Mouse (Mus musculus) midbrain, embryonic 13.5 days (tissue): ENCODE results near the gene Lypd6b. TPM values are rescaled to one million over a fixed set of nuclear protein-coding genes. Genes with fewer than 3 reads are reported as not detected.

Experiments used
- ATAC-seq: fragments of 200-750 bp; cut with Nextera tagmentation; 2 replicates; pipeline ENCODE4 v1.8.0; 2017; ENCODE audit warnings: mild to moderate bottlenecking, moderate TSS enrichment, moderate library complexity
- H3K27ac ChIP-seq: fragments of 300-500 bp; sonication (generic); 2 replicates; pipeline ENCODE4 v1.5.1; 2015; ENCODE audit warnings: inconsistent platforms, mild to moderate bottlenecking, moderate library complexity
- H3K27me3 ChIP-seq: fragments of 300-500 bp; sonication (generic); 2 replicates; pipeline ENCODE4 v1.6.1; 2015; ENCODE audit warnings: mild to moderate bottlenecking, inconsistent platforms
- H3K36me3 ChIP-seq: fragments of 300-500 bp; sonication (generic); 2 replicates; pipeline ENCODE4 v1.6.1; 2015; ENCODE audit warnings: mild to moderate bottlenecking, inconsistent platforms
- H3K4me1 ChIP-seq: fragments of 300-500 bp; sonication (generic); replicated peaks from 2 replicates; pipeline ENCODE4 v1.6.1; 2015; ENCODE audit warnings: inconsistent platforms
- H3K4me2 ChIP-seq: fragments of 300-500 bp; sonication (generic); replicated peaks from 2 replicates; pipeline ENCODE4 v1.6.1; 2015; ENCODE audit warnings: moderate library complexity, mild to moderate bottlenecking, inconsistent platforms
- H3K4me3 ChIP-seq: fragments of 300-500 bp; sonication (generic); replicated peaks from 2 replicates; pipeline ENCODE4 v1.5.1; 2015; ENCODE audit warnings: mild to moderate bottlenecking, inconsistent platforms
- H3K9ac ChIP-seq: fragments of 300-500 bp; sonication (generic); replicated peaks from 2 replicates; pipeline ENCODE4 v1.6.1; 2015; ENCODE audit warnings: mild to moderate bottlenecking, inconsistent platforms
- H3K9me3 ChIP-seq: fragments of 300-500 bp; sonication (generic); 2 replicates; pipeline ENCODE4 v1.6.1; 2016; ENCODE audit warnings: mild to moderate bottlenecking, inconsistent platforms
- WGBS: fragments of 180-500 bp; shearing (Covaris S2); methylation state at CpG from one replicate; pipeline ENCODE4 v1.1.7; 2015; 5-methylcytosine and 5-hydroxymethylcytosine counted together
- polyA plus RNA-seq: library from polyadenylated mRNA; unstranded; fragments of >200 nt; fragmentation: Nextera tagmentation; extraction: Ambion mirVana; gene quantifications from 2 replicates; pipeline ENCODE4 v1.2.1, GENCODE M21; 2015

Gene Lypd6b
- polyA plus RNA-seq, 1 experiment from 2014 or later, result 3.3 TPM

- no peak for ATAC-seq
- 90% methylated on average over 6 of the region's 6 CpGs for WGBS
- Histone ChIP-seq H3K4me1 (peaks cover 11% of the 10 kb centered on the region), H3K27me3 (0 out of 2 replicates have a peak, but pooled peaks cover 3% of the 10 kb centered on the region), H3K4me3 (no peak overlapping the region), H3K9ac (no peak overlapping the region), H3K9me3 (no peaks in the 10 kb centered on the region), H3K36me3 (no peaks in the 10 kb centered on the region), H3K27ac (no peak overlapping the region), H3K4me2 (no peak overlapping the region)
Observed at GRCm38 (mm10) chr2:49809496-49809895, 22.0 kb downstream of the Lypd6b start.

GRCm38 (mm10) chr2:49811420-49811819, 23.9 kb downstream of the Lypd6b start:
- Histone ChIP-seq H3K36me3 (no peaks in the 10 kb centered on the region), H3K4me3 (no peak overlapping the region), H3K4me1 (peaks cover 11% of the 10 kb centered on the region), H3K9me3 (no peaks in the 10 kb centered on the region), H3K27me3 (0 out of 2 replicates have a peak, but pooled peaks cover 3% of the 10 kb centered on the region), H3K9ac (no peak overlapping the region), H3K4me2 (no peak overlapping the region), H3K27ac (no peak overlapping the region)
- 27% methylated on average over 11 of the region's 11 CpGs for WGBS
- ATAC-seq, result no peak

GRCm38 (mm10) chr2:49811871-49812363, 24.4 kb downstream of the Lypd6b start:
- no peak for ATAC-seq
- 44% methylated on average over 4 of the region's 4 CpGs for WGBS
- no peak overlapping the region for H3K9ac ChIP-seq

GRCm38 (mm10) chr2:49813151-49813550, 25.7 kb downstream of the Lypd6b start:
- ATAC-seq, result no peak

More at GRCm38 (mm10) chr2:49811871-49812363, 24.4 kb downstream of the Lypd6b start:
- Histone ChIP-seq H3K4me1 (peaks cover 11% of the 10 kb centered on the region), H3K9me3 (no peaks in the 10 kb centered on the region), H3K27ac (no peak overlapping the region), H3K27me3 (0 out of 2 replicates have a peak, but pooled peaks cover 3% of the 10 kb centered on the region), H3K4me3 (no peak overlapping the region), H3K36me3 (no peaks in the 10 kb centered on the region), H3K4me2 (no peak overlapping the region)

GRCm38 (mm10) chr2:49814011-49814410, 26.5 kb downstream of the Lypd6b start:
- H3K4me2 ChIP-seq, result no peak overlapping the region
- H3K9ac ChIP-seq, result no peak overlapping the region
- no peak overlapping the region for H3K4me3 ChIP-seq
- H3K36me3 ChIP-seq, result no peaks in the 10 kb centered on the region
- 0 out of 2 replicates have a peak, but pooled peaks cover 3% of the 10 kb centered on the region for H3K27me3 ChIP-seq
- H3K9me3 ChIP-seq, result no peaks in the 10 kb centered on the region
- WGBS, result 77% methylated on average over 6 of the region's 6 CpGs
- ATAC-seq, result no peak
- H3K4me1 ChIP-seq, result peaks cover 11% of the 10 kb centered on the region
- H3K27ac ChIP-seq, result no peak overlapping the region

More at GRCm38 (mm10) chr2:49813151-49813550, 25.7 kb downstream of the Lypd6b start:
- H3K36me3 ChIP-seq, result no peaks in the 10 kb centered on the region
- no peak overlapping the region for H3K27ac ChIP-seq
- 0 out of 2 replicates have a peak, but pooled peaks cover 3% of the 10 kb centered on the region for H3K27me3 ChIP-seq
- H3K4me3 ChIP-seq, result no peak overlapping the region
- H3K9ac ChIP-seq, result no peak overlapping the region
- H3K9me3 ChIP-seq, result no peaks in the 10 kb centered on the region
- WGBS, result 86% methylated on average over 4 of the region's 4 CpGs
- no peak overlapping the region for H3K4me2 ChIP-seq
- peaks cover 11% of the 10 kb centered on the region for H3K4me1 ChIP-seq

- WGBS, result 69% methylated on average over 3 of the region's 3 CpGs
- no peak overlapping the region for H3K4me3 ChIP-seq
- peaks cover 11% of the 10 kb centered on the region for H3K4me1 ChIP-seq
- H3K36me3 ChIP-seq, result no peaks in the 10 kb centered on the region
- 0 out of 2 replicates have a peak, but pooled peaks cover 3% of the 10 kb centered on the region for H3K27me3 ChIP-seq
- no peak overlapping the region for H3K4me2 ChIP-seq
- ATAC-seq, result peak; percentile 75; the same call in 1 of the 2 replicates
- no peak overlapping the region for H3K9ac ChIP-seq
- no peaks in the 10 kb centered on the region for H3K9me3 ChIP-seq
- no peak overlapping the region for H3K27ac ChIP-seq
Observed at GRCm38 (mm10) chr2:49815696-49816320, 28.3 kb downstream of the Lypd6b start.

- ATAC-seq, result no peak
- Histone ChIP-seq H3K27me3 (0 out of 2 replicates have a peak, but pooled peaks cover 3% of the 10 kb centered on the region), H3K9me3 (no peaks in the 10 kb centered on the region), H3K27ac (no peak overlapping the region), H3K4me1 (peaks cover 8% of the 10 kb centered on the region), H3K4me3 (no peak overlapping the region), H3K36me3 (no peaks in the 10 kb centered on the region), H3K9ac (no peak overlapping the region), H3K4me2 (no peak overlapping the region)
- 96% methylated on average over 5 of the region's 5 CpGs for whole genome bisulfite sequencing
Observed at GRCm38 (mm10) chr2:49816549-49816948, 29.1 kb downstream of the Lypd6b start.

- no peaks in the 10 kb centered on the region for H3K9me3 ChIP-seq
Observed at GRCm38 (mm10) chr2:49817151-49817550, 29.7 kb downstream of the Lypd6b start.

GRCm38 (mm10) chr2:49818126-49818525, 30.6 kb downstream of the Lypd6b start:
- Histone ChIP-seq H3K4me2 (no peak overlapping the region), H3K9me3 (no peaks in the 10 kb centered on the region), H3K36me3 (no peaks in the 10 kb centered on the region), H3K27ac (no peak overlapping the region), H3K27me3 (no peaks in the 10 kb centered on the region), H3K9ac (no peak overlapping the region), H3K4me1 (no peaks in the 10 kb centered on the region), H3K4me3 (no peak overlapping the region)
- 89% methylated on average over 5 of the region's 5 CpGs for WGBS
- no peak for ATAC-seq

More at GRCm38 (mm10) chr2:49817151-49817550, 29.7 kb downstream of the Lypd6b start:
- no peaks in the 10 kb centered on the region for H3K36me3 ChIP-seq
- H3K4me2 ChIP-seq, result no peak overlapping the region
- H3K27me3 ChIP-seq, result no peaks in the 10 kb centered on the region
- no peak for ATAC-seq
- whole genome bisulfite sequencing, result 88% methylated on average over 3 of the region's 3 CpGs
- no peak overlapping the region for H3K4me3 ChIP-seq
- H3K9ac ChIP-seq, result no peak overlapping the region
- no peak overlapping the region for H3K27ac ChIP-seq
- H3K4me1 ChIP-seq, result peaks cover 2% of the 10 kb centered on the region; the same call in 1 of the 2 replicates

GRCm38 (mm10) chr2:49822312-49822711, 34.8 kb downstream of the Lypd6b start:
- 98% methylated on average over 1 of the region's 1 CpGs for WGBS

GRCm38 (mm10) chr2:49825588-49825987, 38.1 kb downstream of the Lypd6b start:
- Histone ChIP-seq H3K36me3 (no peaks in the 10 kb centered on the region), H3K9ac (no peak overlapping the region), H3K4me1 (no peaks in the 10 kb centered on the region), H3K9me3 (no peaks in the 10 kb centered on the region), H3K4me2 (no peak overlapping the region), H3K4me3 (no peak overlapping the region), H3K27ac (no peak overlapping the region), H3K27me3 (no peaks in the 10 kb centered on the region)
- no peak for ATAC-seq
- 57% methylated on average over 1 of the region's 1 CpGs for WGBS

More at GRCm38 (mm10) chr2:49822312-49822711, 34.8 kb downstream of the Lypd6b start:
- Histone ChIP-seq H3K4me2 (no peak overlapping the region), H3K4me1 (no peaks in the 10 kb centered on the region), H3K27me3 (no peaks in the 10 kb centered on the region), H3K9me3 (no peaks in the 10 kb centered on the region), H3K36me3 (no peaks in the 10 kb centered on the region), H3K27ac (no peak overlapping the region), H3K9ac (no peak overlapping the region), H3K4me3 (no peak overlapping the region)
- no peak for ATAC-seq

- Histone ChIP-seq H3K4me3 (no peak overlapping the region), H3K9ac (no peak overlapping the region), H3K4me2 (no peak overlapping the region), H3K27me3 (no peaks in the 10 kb centered on the region), H3K27ac (no peak overlapping the region), H3K36me3 (no peaks in the 10 kb centered on the region), H3K4me1 (no peaks in the 10 kb centered on the region), H3K9me3 (no peaks in the 10 kb centered on the region)
- no peak for ATAC-seq
- WGBS, result 44% methylated on average over 4 of the region's 4 CpGs
Observed at GRCm38 (mm10) chr2:49827756-49828155, 40.3 kb downstream of the Lypd6b start.
